Mouse (Mus musculus) ES-E14 (cell line): ENCODE measurements around the gene Gm10974. TPM values are rescaled to one million over a fixed set of nuclear protein-coding genes. Genes with fewer than 3 reads are reported as not detected.

ENCODE experiments used
- DNase-seq: peaks from one replicate; pipeline ENCODE4 v3.0.0-alpha.2; 2013; ENCODE audit warnings: low read depth, low spot score
- H3K27ac ChIP-seq: 2 replicates; pipeline ENCODE4 v1.5.1; 2012; ENCODE audit warnings: low read depth, mild to moderate bottlenecking, low read length, moderate library complexity, mixed read lengths; ENCODE audit not compliant: poor library complexity, insufficient read depth, severe bottlenecking
- H3K36me3 ChIP-seq: 2 replicates; pipeline ENCODE4 v1.6.1; 2012; ENCODE audit warnings: mild to moderate bottlenecking, low read length, moderate library complexity, mixed read lengths; ENCODE audit not compliant: control insufficient read depth, poor library complexity, insufficient read depth, severe bottlenecking
- H3K4me1 ChIP-seq, 2 experiments: fragments of 150-350 bp in 1 of 2; sonication (generic) in 1 of 2; 2 replicates each; pipeline ENCODE4 v1.6.1; 2012; ENCODE audit warnings: low read length in 2 of 2, mild to moderate bottlenecking in 1 of 2, mixed read lengths in 1 of 2; ENCODE audit not compliant: control insufficient read depth in 2 of 2, insufficient read depth in 2 of 2, poor library complexity in 1 of 2
- H3K4me3 ChIP-seq, 2 experiments: fragments of 150-350 bp in 1 of 2; sonication (generic) in 1 of 2; 2 replicates each; pipeline ENCODE4 v1.5.1; 2012; ENCODE audit warnings: low read length in 2 of 2, low read depth in 1 of 2, mild to moderate bottlenecking in 1 of 2, mixed read lengths in 1 of 2; ENCODE audit not compliant: insufficient read depth in 1 of 2, poor library complexity in 1 of 2, severe bottlenecking in 1 of 2
- H3K9ac ChIP-seq: 2 replicates; pipeline ENCODE4 v1.6.1; 2012; ENCODE audit warnings: low read depth, mild to moderate bottlenecking, low read length, mixed read lengths; ENCODE audit not compliant: poor library complexity, insufficient read depth, severe bottlenecking
- H3K9me3 ChIP-seq: fragments of 150-350 bp; sonication (generic); 2 replicates; pipeline ENCODE4 v1.6.1; 2012; ENCODE audit warnings: low read depth, mild to moderate bottlenecking, low read length; ENCODE audit not compliant: control insufficient read depth, insufficient read depth
- CHD2 ChIP-seq: IDR thresholded peaks from 2 replicates; pipeline ENCODE4 v1.6.1; 2014; ENCODE audit warnings: mild to moderate bottlenecking, low read depth, low read length, inconsistent platforms
- HCFC1 ChIP-seq: IDR thresholded peaks from 2 replicates; pipeline ENCODE4 v1.6.1; 2012; ENCODE audit warnings: low read length, inconsistent platforms, borderline replicate concordance; ENCODE audit not compliant: insufficient read depth
- MAFK ChIP-seq: IDR thresholded peaks from 2 replicates; pipeline ENCODE4 v1.6.1; 2014; ENCODE audit warnings: mild to moderate bottlenecking, low read depth, low read length, inconsistent platforms; ENCODE audit not compliant: insufficient read depth
- ZC3H11A ChIP-seq: IDR thresholded peaks from 2 replicates; pipeline ENCODE4 v1.6.1; 2012; ENCODE audit warnings: low read depth, mild to moderate bottlenecking, inconsistent platforms, low read length, borderline replicate concordance
- ZNF384 ChIP-seq: IDR thresholded peaks from 2 replicates; pipeline ENCODE4 v1.6.1; 2012; ENCODE audit warnings: low read depth, low read length, inconsistent platforms
- in situ Hi-C, 2 experiments: fragments of 600-800 bp; cut with MboI; formaldehyde crosslinking; loops; one replicate each; pipeline ENCODE4 v1.15.1; 2025; ENCODE audit warnings: low sequenced_read_pairs in 2 of 2, inconsistent platforms in 1 of 2; ENCODE audit not compliant: unreplicated experiment in 2 of 2
- total RNA-seq: library from RNA; depleted of rRNA; stranded (reverse); fragments of 300-350 nt; gene quantifications from 2 replicates; pipeline ENCODE4 v1.2.3, GENCODE M21; 2012; rRNA removed

The Gm10974 gene
- not detected in 2 replicates for total RNA-seq

DNA sequence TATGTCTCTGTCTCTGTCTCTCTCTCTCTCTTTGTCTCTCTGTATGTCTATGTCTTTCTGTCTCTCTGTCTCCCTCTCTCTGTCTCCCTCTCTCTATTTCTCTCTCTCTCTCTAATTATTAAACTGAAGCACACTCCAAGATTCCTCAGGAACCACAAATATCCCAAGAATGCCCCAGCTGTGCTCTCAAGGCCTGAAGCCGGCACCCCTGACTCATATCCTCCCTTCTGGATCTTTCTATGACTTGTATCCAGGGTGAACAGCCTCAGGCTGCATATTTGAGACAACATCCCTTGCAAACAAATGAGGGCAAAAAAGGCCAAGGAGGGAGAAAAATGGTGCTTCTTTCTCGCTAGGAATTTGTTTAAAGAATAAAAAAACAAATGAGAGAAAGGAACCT, at the start of gene Gm10974:
Gm10974 (plus strand) TSS at position 2 of the 400 bp plus-strand sequence.
- in situ Hi-C loops, result no loop called here

GRCm38 (mm10) chr7:66318147-66318546, 47.6 kb upstream of the Gm10974 start:
- H3K9me3 ChIP-seq, result no peaks in the 10 kb centered on the region
- in situ Hi-C loops, result loop anchor here in 1 of 2 experiments (25.0 kb wide), 2 partner anchors 206 to 344 kb away; partner anchors contain the start of gene Chsy1
- H3K9ac ChIP-seq, result no peak overlapping the region
- H3K4me3 ChIP-seq, result no peak overlapping the region
- no peaks in the 10 kb centered on the region for H3K36me3 ChIP-seq
- H3K27ac ChIP-seq, result no peak overlapping the region
- TF ChIP-seq HCFC1 (no peak), MAFK (no peak), CHD2 (no peak), ZNF384 (no peak), ZC3H11A (no peak)
- H3K4me1 ChIP-seq, result no peaks in the 10 kb centered on the region
- no peak for DNase-seq

More for the DNA sequence above, at the start of gene Gm10974:
- DNase-seq, result no peak
- Histone ChIP-seq H3K36me3 (no peaks in the 10 kb centered on the region), H3K4me3 (no peak within 1 kb of the TSS), H3K9me3 (no peaks in the 10 kb centered on the region), H3K27ac (no peak within 1 kb of the TSS), H3K4me1 (peaks cover 0 to 2% of the 10 kb centered on the region in 2 experiments; a peak in 1 of 4 replicates), H3K9ac (no peak within 1 kb of the TSS)
- TF ChIP-seq ZNF384 (no peak), ZC3H11A (no peak), MAFK (no peak), HCFC1 (no peak), CHD2 (no peak)

- in situ Hi-C loops, result loop anchor here in 1 of 2 experiments (25.0 kb wide), 2 partner anchors 209 to 341 kb away; partner anchors contain the start of gene Chsy1
- DNase-seq, result no peak
- no peak overlapping the region for H3K9ac ChIP-seq
- no peak overlapping the region for H3K4me3 ChIP-seq
- no peaks in the 10 kb centered on the region for H3K4me1 ChIP-seq
- H3K27ac ChIP-seq, result no peak overlapping the region
- no peaks in the 10 kb centered on the region for H3K9me3 ChIP-seq
- no peak for TF ChIP-seq MAFK
- no peak for TF ChIP-seq CHD2
- TF ChIP-seq ZNF384, result no peak
- TF ChIP-seq HCFC1, result no peak
- no peak for TF ChIP-seq ZC3H11A
- H3K36me3 ChIP-seq, result no peaks in the 10 kb centered on the region
These were observed 44.7 kb upstream of the Gm10974 start for GRCm38 (mm10) chr7:66320996-66321395.

DNA sequence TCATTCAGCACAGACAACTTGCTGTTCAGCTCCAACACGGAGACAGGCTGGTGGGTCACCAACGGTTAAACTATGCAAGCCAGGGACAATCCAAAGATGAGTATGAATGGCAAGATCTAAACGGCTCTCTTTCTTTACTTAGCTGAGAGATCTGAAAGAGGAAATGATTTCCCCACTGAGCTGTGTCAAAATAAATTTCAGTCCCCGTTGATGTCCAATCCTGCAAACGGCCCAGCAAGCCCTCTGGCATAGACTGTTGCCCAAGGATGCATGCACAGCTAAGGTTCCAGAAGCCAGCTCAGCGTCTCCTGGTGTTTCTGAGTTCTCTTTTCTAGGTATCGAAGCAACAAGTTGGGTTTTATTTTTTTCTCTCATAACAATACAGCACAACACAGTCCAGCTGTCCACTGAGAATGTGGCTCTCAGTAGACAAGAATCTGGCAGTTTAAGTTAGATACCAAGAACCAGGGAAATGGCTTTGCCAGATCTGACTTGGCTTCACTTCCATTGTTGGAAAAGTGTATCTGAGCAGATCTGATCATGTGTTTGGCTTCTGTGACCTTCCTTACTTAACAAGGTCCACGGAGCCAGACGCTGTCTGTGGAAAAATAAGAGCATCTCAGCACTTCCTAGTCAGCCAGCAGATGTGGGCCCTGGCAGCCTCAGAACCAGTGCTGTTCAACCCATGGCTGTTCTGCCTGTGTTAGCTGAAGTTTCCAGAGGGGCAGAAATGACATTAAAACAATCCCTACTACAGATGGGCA, 42.3 kb upstream of the Gm10974 start:
- no peak for TF ChIP-seq MAFK
- TF ChIP-seq HCFC1, result no peak
- no peak for TF ChIP-seq ZC3H11A
- TF ChIP-seq CHD2, result no peak
- TF ChIP-seq ZNF384, result no peak
- Histone ChIP-seq H3K4me3 (no peak overlapping the region), H3K36me3 (no peaks in the 10 kb centered on the region), H3K9ac (no peak overlapping the region), H3K27ac (no peak overlapping the region), H3K9me3 (no peaks in the 10 kb centered on the region), H3K4me1 (peaks cover 2 to 5% of the 10 kb centered on the region in 2 experiments; a peak in 2 of 4 replicates)
- in situ Hi-C loops, result loop anchor here in 1 of 2 experiments (25.0 kb wide), 2 partner anchors 211 to 339 kb away; partner anchors contain the start of gene Chsy1
- no peak for DNase-seq
